Mouse (Mus musculus) forebrain, embryonic 11.5 days (tissue): ENCODE results near the gene Fig4. TPM values are rescaled to one million over a fixed set of nuclear protein-coding genes. Genes with fewer than 3 reads are reported as not detected.

ENCODE experiments used
- ATAC-seq: fragments of 200-750 bp; cut with Nextera tagmentation; replicated peaks from 2 replicates; pipeline ENCODE4 v1.8.0; 2017; ENCODE audit warnings: moderate TSS enrichment; ENCODE audit not compliant: low FRiP score
- DNase-seq: peaks from one replicate; pipeline ENCODE4 v3.0.0-alpha.2; 2017; ENCODE audit warnings: low spot score
- H3K27ac ChIP-seq: fragments of 300-500 bp; sonication (generic); 2 replicates; pipeline ENCODE4 v1.5.1; 2014; ENCODE audit warnings: low read depth, low read length
- H3K27me3 ChIP-seq: fragments of 300-500 bp; sonication (generic); 2 replicates; pipeline ENCODE4 v1.6.1; 2014; ENCODE audit warnings: mild to moderate bottlenecking, low read length, mixed read lengths; ENCODE audit not compliant: control insufficient read depth, insufficient read depth
- H3K36me3 ChIP-seq: fragments of 300-500 bp; sonication (generic); 2 replicates; pipeline ENCODE4 v1.6.1; 2014; ENCODE audit warnings: mild to moderate bottlenecking, low read length, moderate library complexity, mixed read lengths; ENCODE audit not compliant: control insufficient read depth, insufficient read depth
- H3K4me1 ChIP-seq: fragments of 300-500 bp; sonication (generic); replicated peaks from 2 replicates; pipeline ENCODE4 v1.6.1; 2014; ENCODE audit warnings: low read length, mixed read lengths; ENCODE audit not compliant: control insufficient read depth, insufficient read depth
- H3K4me2 ChIP-seq: fragments of 300-500 bp; sonication (generic); 2 replicates; pipeline ENCODE4 v1.6.1; 2014; ENCODE audit warnings: low read depth, mild to moderate bottlenecking, low read length, moderate library complexity, mixed read lengths; ENCODE audit not compliant: severe bottlenecking
- H3K4me3 ChIP-seq: fragments of 300-500 bp; sonication (generic); 2 replicates; pipeline ENCODE4 v1.5.1; 2014; ENCODE audit warnings: low read depth, low read length
- H3K9ac ChIP-seq: fragments of 300-500 bp; sonication (generic); 2 replicates; pipeline ENCODE4 v1.6.1; 2014; ENCODE audit warnings: low read length
- H3K9me3 ChIP-seq: fragments of 300-500 bp; sonication (generic); 2 replicates; pipeline ENCODE4 v1.6.1; 2016; ENCODE audit warnings: low read length, mixed read lengths; ENCODE audit not compliant: control insufficient read depth
- WGBS: fragments of 180-500 bp; shearing (Covaris S2); extraction: QIAGEN DNeasy Blood & Tissue Kit; methylation state at CpG from one replicate; pipeline ENCODE4 v1.1.7; 2014; 5-methylcytosine and 5-hydroxymethylcytosine counted together
- polyA plus RNA-seq: library from polyadenylated mRNA; unstranded; fragments of >200 nt; fragmentation: Nextera tagmentation; extraction: Ambion mirVana; gene quantifications from 2 replicates; pipeline ENCODE4 v1.2.1, GENCODE M21; 2014

Fig4 gene
- polyA plus RNA-seq, 1 experiment from 2014 or later: 18.9 TPM

DNA sequence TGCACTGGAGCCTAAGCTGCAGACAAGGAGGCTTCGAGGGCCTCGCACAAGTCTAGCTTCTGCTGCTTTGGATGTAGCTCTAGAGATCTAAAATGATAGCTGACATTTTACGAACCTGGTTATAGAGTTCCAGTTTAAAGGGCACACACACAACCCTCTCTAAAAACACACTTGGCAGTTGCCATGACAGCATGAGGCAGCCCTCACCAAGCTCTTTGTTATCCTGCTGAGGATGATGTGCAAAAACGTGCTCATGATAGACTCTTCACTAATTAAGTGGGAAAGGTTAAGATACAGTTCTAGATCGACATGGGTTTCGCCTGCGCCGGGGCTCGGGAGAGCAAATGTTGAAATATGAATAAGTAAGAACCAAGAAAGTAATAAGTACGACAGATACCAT lies 84.2 kb downstream of the Fig4 start:
- Histone ChIP-seq H3K27ac (no peak overlapping the region), H3K9ac (no peak overlapping the region), H3K9me3 (no peaks in the 10 kb centered on the region), H3K4me2 (no peak overlapping the region), H3K4me3 (no peak overlapping the region), H3K4me1 (no peaks in the 10 kb centered on the region), H3K36me3 (no peaks in the 10 kb centered on the region), H3K27me3 (no peaks in the 10 kb centered on the region)
- ATAC-seq (no peak), DNase-seq (no peak)
- WGBS: 85% methylated on average over 10 of the region's 10 CpGs

DNA sequence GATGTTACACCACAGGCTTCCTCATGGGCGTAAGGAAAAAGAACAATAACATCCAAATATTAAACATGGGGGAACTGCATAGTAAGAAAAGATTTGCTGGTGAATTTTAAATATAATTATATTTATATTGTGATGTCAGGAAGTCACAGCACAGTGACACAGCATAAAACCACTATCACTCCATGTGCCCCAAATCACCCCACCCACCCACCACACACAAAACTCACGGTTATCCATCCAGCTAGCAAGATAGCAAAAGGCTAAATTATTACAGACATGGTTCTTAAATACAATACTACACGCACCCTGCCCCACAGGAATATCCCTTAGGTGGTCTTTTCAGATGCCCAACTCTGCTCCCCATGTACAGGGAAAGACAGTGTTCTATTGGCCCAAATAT lies 89.0 kb downstream of the Fig4 start:
- Histone ChIP-seq H3K9ac (no peak overlapping the region), H3K27me3 (no peaks in the 10 kb centered on the region), H3K4me3 (no peak overlapping the region), H3K4me1 (no peaks in the 10 kb centered on the region), H3K9me3 (no peaks in the 10 kb centered on the region), H3K27ac (no peak overlapping the region), H3K4me2 (no peak overlapping the region), H3K36me3 (no peaks in the 10 kb centered on the region)
- 88% methylated on average over 3 of the region's 3 CpGs for WGBS
- no peak for ATAC-seq
- DNase-seq: no peak

DNA sequence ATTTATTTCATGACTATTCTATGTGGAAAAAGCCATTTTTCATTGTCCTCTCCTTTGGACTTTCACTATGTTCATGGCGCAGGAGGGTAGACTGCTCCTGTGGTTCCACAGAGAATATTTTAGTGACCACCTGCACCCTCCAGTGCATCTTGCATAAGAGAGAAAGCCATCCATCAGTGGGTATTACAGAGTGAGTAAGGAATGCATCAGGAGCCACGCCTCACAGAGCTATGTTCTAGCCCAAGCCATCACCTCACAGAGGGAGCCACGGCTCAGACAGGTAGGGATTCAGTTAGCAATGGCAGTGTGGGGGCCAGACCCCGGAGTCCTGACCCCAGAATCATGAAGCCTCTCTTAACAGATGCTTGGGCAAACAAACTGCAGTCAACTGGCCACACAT lies 93.5 kb downstream of the Fig4 start:
- DNase-seq: no peak
- Histone ChIP-seq H3K4me3 (no peak overlapping the region), H3K36me3 (no peaks in the 10 kb centered on the region), H3K9ac (no peak overlapping the region), H3K27ac (no peak overlapping the region), H3K27me3 (no peaks in the 10 kb centered on the region), H3K4me2 (no peak overlapping the region), H3K9me3 (no peaks in the 10 kb centered on the region), H3K4me1 (no peaks in the 10 kb centered on the region)
- WGBS: 79% methylated on average over 4 of the region's 4 CpGs
- ATAC-seq: no peak

DNA sequence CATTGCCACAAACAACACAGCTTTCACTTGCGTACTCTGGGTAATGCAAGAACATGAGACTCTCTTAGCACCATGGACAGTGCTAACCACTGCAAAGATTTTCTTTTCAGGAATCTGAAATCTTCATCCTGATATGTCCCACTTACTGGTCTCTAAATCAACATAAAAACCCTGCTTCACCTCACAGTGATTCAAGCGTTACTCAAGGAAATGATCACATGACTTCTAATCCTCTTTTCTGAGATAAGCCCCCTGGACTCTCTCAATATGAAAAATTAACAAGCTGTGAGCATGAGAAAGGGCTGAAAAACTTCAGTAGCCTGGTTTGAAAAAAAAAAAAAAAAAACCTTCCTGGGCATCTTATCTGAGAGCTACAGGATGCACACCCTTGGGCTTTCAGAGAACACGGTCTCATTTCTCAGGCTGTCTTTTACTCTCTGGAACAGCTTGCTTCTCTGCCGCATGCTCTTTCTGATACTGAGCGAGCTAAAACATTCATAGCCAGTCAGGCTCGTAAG lies 94.1 kb downstream of the Fig4 start:
- no peak overlapping the region for H3K27ac ChIP-seq
- ATAC-seq (no peak), DNase-seq (no peak)
- no peak overlapping the region for H3K4me2 ChIP-seq
- H3K4me1 ChIP-seq: no peaks in the 10 kb centered on the region
- H3K9me3 ChIP-seq: no peaks in the 10 kb centered on the region
- no peak overlapping the region for H3K9ac ChIP-seq
- H3K36me3 ChIP-seq: no peaks in the 10 kb centered on the region
- H3K27me3 ChIP-seq: no peaks in the 10 kb centered on the region
- no peak overlapping the region for H3K4me3 ChIP-seq
- 70% methylated on average over 6 of the region's 6 CpGs for WGBS

DNA sequence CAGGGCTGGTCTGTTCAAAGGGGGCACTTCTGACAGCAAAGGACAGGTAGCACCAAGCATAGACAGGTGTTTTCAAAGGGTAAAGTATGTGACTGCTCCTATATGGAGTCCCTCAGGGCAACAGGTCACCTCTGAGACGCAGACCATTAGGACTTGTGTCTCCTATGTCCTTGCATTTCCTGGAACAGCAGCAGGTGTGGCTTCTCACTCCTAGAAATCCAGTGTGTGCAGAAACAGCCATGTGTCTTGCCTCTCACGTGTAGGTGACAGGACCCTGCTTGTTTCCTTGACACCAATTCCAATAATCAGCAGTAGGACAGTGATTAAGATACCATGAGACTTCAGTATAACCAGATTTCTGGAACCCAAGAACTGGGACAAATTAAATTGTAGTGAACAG lies 97.4 kb downstream of the Fig4 start:
- DNase-seq (no peak), ATAC-seq (no peak)
- WGBS: 80% methylated on average over 2 of the region's 2 CpGs
- no peak overlapping the region for H3K9ac ChIP-seq
- H3K4me1 ChIP-seq: no peaks in the 10 kb centered on the region
- H3K4me2 ChIP-seq: no peak overlapping the region
- no peak overlapping the region for H3K27ac ChIP-seq
- H3K27me3 ChIP-seq: no peaks in the 10 kb centered on the region
- H3K36me3 ChIP-seq: no peaks in the 10 kb centered on the region
- no peak overlapping the region for H3K4me3 ChIP-seq
- H3K9me3 ChIP-seq: no peaks in the 10 kb centered on the region

DNA sequence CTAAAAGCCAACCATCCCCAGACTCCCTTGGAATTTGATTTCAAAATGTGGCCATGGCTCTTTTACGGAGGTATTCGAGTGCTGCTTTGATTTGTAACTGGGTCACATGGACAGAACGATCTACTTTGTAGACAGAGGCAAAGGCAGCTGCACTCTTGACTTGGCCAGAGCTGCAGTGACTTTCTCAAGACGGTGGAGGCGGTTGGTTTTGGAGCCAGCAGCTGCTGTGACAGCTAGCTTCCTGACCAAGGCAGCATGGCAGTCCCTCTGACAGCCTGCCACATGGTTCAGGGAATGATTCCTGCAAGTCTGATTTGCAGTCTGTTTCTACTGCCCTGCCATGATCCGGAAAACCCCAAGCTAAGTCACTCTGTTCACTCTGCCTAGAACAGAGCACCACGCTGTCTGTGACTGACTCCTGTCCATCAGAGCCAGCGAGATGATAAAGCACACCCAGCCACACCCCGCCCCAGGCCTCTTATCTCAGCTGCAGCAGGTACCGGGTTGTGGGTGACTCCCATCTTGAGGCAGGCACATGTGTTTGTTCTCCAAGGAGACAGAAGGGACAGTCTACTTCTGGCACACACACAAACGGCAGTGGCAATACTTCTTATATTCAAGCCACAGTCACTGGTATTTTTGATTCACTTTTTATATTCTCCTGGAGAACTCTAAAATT lies 98.3 kb downstream of the Fig4 start:
- Histone ChIP-seq H3K4me1 (no peaks in the 10 kb centered on the region), H3K4me3 (no peak overlapping the region), H3K36me3 (no peaks in the 10 kb centered on the region), H3K9me3 (no peaks in the 10 kb centered on the region), H3K27me3 (no peaks in the 10 kb centered on the region), H3K4me2 (no peak overlapping the region), H3K27ac (peak overlapping the region; percentile 31; the same call in 1 of the 2 replicates), H3K9ac (no peak overlapping the region)
- ATAC-seq: no peak
- peak; percentile 55 for DNase-seq
- WGBS: 88% methylated on average over 11 of the region's 11 CpGs

DNA sequence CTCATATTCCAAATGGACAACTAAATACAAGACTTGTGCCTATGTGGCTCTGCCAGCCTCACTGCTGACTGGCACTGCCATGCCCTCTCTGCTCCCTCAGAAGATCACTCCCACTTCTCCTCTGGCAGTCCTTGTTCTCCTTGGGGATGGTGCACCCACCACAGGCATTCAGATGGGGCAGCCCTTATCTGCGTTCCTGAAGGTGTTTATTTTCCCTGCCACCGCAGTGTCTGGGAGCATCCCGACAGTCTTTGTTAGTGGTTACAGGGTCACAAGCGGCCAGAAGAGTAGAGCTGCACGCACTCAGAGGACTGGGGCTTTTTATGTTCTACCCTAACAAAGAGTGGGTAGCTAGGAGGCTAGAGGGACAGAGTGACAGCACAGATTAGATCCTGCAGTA lies 98.9 kb downstream of the Fig4 start:
- Histone ChIP-seq H3K27me3 (no peaks in the 10 kb centered on the region), H3K9ac (no peak overlapping the region), H3K4me3 (no peak overlapping the region), H3K27ac (no peak overlapping the region), H3K4me2 (no peak overlapping the region), H3K4me1 (no peaks in the 10 kb centered on the region), H3K9me3 (no peaks in the 10 kb centered on the region), H3K36me3 (no peaks in the 10 kb centered on the region)
- WGBS: 80% methylated on average over 5 of the region's 5 CpGs
- ATAC-seq (no peak), DNase-seq (no peak)

DNA sequence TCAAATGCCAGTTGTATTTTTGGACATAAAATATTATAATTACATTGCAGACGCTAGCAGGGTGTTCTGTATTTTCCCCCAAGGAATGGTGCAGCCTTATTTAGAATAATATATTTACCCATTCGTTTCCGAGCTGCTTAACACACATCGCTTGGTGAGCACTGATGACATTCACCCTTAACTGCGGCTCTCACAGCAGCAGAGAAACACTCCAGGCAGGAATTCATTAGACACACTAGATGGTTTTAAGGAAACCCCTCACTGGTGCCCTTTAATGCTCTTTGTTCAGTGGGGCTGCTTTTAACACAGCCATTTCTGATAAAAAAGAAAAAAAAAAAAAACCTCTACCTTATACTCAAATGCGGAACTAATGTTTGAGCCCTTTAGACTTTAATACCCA lies 104.3 kb downstream of the Fig4 start:
- no peaks in the 10 kb centered on the region for H3K27me3 ChIP-seq
- no peak overlapping the region for H3K27ac ChIP-seq
- H3K4me3 ChIP-seq: no peak overlapping the region
- H3K9ac ChIP-seq: no peak overlapping the region
- ATAC-seq (no peak), DNase-seq (no peak)
- no peaks in the 10 kb centered on the region for H3K4me1 ChIP-seq
- 64% methylated on average over 6 of the region's 6 CpGs for WGBS
- no peaks in the 10 kb centered on the region for H3K9me3 ChIP-seq
- H3K36me3 ChIP-seq: no peaks in the 10 kb centered on the region
- H3K4me2 ChIP-seq: no peak overlapping the region

DNA sequence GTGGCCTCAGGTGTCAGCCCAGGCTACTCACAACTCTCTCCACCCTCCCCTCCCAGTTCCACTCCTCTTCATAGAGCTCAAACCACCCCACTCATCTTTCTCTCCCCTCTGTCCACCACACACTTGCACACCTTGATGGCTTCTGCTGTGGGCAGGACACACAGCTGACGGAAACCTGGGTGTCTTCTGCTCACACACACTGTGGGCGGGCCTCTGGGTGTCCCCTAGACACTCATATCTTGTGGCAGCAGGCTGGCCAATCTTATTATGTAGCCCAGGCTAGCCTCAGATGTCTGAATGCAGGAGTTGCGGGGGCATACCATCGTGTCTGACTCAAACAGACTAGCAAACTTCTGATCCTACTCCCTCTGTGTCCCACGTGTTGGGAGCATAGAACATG lies 105.3 kb downstream of the Fig4 start:
- no peaks in the 10 kb centered on the region for H3K9me3 ChIP-seq
- 87% methylated on average over 5 of the region's 5 CpGs for WGBS
- no peak overlapping the region for H3K27ac ChIP-seq
- no peaks in the 10 kb centered on the region for H3K27me3 ChIP-seq
- no peak overlapping the region for H3K4me2 ChIP-seq
- no peak for DNase-seq
- no peak overlapping the region for H3K9ac ChIP-seq
- ATAC-seq: no peak
- H3K4me3 ChIP-seq: no peak overlapping the region
- H3K36me3 ChIP-seq: no peaks in the 10 kb centered on the region
- no peaks in the 10 kb centered on the region for H3K4me1 ChIP-seq
